Comparison of ENCODE assay signal across 8 mouse cellular contexts in genomic region chr10:81379183-81379553, GRCm38 (mm10). TPM values are rescaled to one million over a fixed set of nuclear protein-coding genes. Genes with fewer than 3 reads are reported as not detected.
A peak's percentile ranks its signal among the peaks of the same experiment; 100 is the strongest.
DNase-seq lines count a peak whose midpoint lies in the region; ATAC-seq and TF ChIP-seq lines count a peak whose summit lies in the region.

No protein-coding gene starts in this region.

- ATAC-seq in kidney, postnatal 0 days (replicated peaks; ENCODE audit: low FRiP score, low read depth), result no peak
- ATAC-seq in embryonic facial prominence, embryonic 12.5 days (ENCODE audit: insufficient number of reproducible peaks, insufficient read depth, low FRiP score, low TSS enrichment), result no peak
- ATAC-seq in intestine, embryonic 14.5 days (replicated peaks; ENCODE audit: low FRiP score, low TSS enrichment, low read depth), result no peak
- no peak for ATAC-seq in monocyte, adult 5-6 weeks (replicated peaks; ENCODE audit: insufficient number of reproducible peaks, low FRiP score, low TSS enrichment, poor library complexity, severe bottlenecking)

- DNase-seq in kidney, postnatal 0 days (ENCODE audit: low spot score), result no peak
- DNase-seq in kidney, postnatal 14 days, result no peak
- no peak for DNase-seq in intestine, embryonic 14.5 days (ENCODE audit: low spot score)
- DNase-seq in urinary bladder, adult 2 months (ENCODE audit: low spot score), result no peak
- DNase-seq in layer of hippocampus, adult 9-11 months, result no peak

- H3K4me3 ChIP-seq in kidney, postnatal 0 days (replicated peaks; ENCODE audit: low read depth, low read length), result peak overlapping the region; percentile 77
- H3K4me3 ChIP-seq in embryonic facial prominence, embryonic 12.5 days, result peak overlapping the region; percentile 85
- H3K4me3 ChIP-seq in intestine, embryonic 14.5 days (ENCODE audit: low read depth, low read length), result peak overlapping the region; percentile 71
- H3K4me3 ChIP-seq in myocyte, result peak overlapping the region; percentile 88

- no peak overlapping the region for H3ac ChIP-seq in myocyte (ENCODE audit: control insufficient read depth, insufficient read length)

- peak overlapping the region; percentile 40; the same call in 1 of the 2 replicates for H3K9ac ChIP-seq in kidney, postnatal 0 days (ENCODE audit: low read depth, low read length)
- peak overlapping the region; percentile 28 for H3K9ac ChIP-seq in embryonic facial prominence, embryonic 12.5 days
- H3K9ac ChIP-seq in intestine, embryonic 14.5 days (ENCODE audit: low read length), result peak overlapping the region; percentile 53

- peaks cover 39% of the 10 kb centered on the region for H3K79me2 ChIP-seq in myocyte (ENCODE audit: control insufficient read depth, insufficient read depth)

- peaks cover 12% of the 10 kb centered on the region for H3K4me1 ChIP-seq in kidney, postnatal 0 days (replicated peaks; ENCODE audit: insufficient read depth, low read length)
- peaks cover 22% of the 10 kb centered on the region for H3K4me1 ChIP-seq in embryonic facial prominence, embryonic 12.5 days
- peaks cover 15% of the 10 kb centered on the region for H3K4me1 ChIP-seq in intestine, embryonic 14.5 days (replicated peaks; ENCODE audit: control insufficient read depth, insufficient read depth, low read length)

- H3K27ac ChIP-seq in kidney, postnatal 0 days, result 0 out of 2 replicates have a peak overlapping the region, but pooled peaks have one; percentile 54
- peak overlapping the region; percentile 78 for H3K27ac ChIP-seq in embryonic facial prominence, embryonic 12.5 days
- H3K27ac ChIP-seq in intestine, embryonic 14.5 days (ENCODE audit: low read depth), result peak overlapping the region; percentile 81

- H3K27me3 ChIP-seq in kidney, postnatal 0 days (ENCODE audit: insufficient read depth, low read length), result no peaks in the 10 kb centered on the region
- no peaks in the 10 kb centered on the region for H3K27me3 ChIP-seq in embryonic facial prominence, embryonic 12.5 days
- H3K27me3 ChIP-seq in intestine, embryonic 14.5 days (replicated peaks; ENCODE audit: control insufficient read depth, insufficient read depth, low read length), result no peaks in the 10 kb centered on the region
- no peaks in the 10 kb centered on the region for H3K27me3 ChIP-seq in myocyte (ENCODE audit: control insufficient read depth, insufficient read depth, insufficient read length)

- peaks cover 4% of the 10 kb centered on the region; the same call in 1 of the 2 replicates for H3K36me3 ChIP-seq in kidney, postnatal 0 days (ENCODE audit: insufficient read depth, low read length)
- peaks cover 14% of the 10 kb centered on the region for H3K36me3 ChIP-seq in embryonic facial prominence, embryonic 12.5 days
- peaks cover 14% of the 10 kb centered on the region for H3K36me3 ChIP-seq in intestine, embryonic 14.5 days (ENCODE audit: control insufficient read depth, insufficient read depth, low read length)
- H3K36me3 ChIP-seq in myocyte (ENCODE audit: control insufficient read depth, insufficient read depth), result no peaks in the 10 kb centered on the region

- no peaks in the 10 kb centered on the region for H3K9me3 ChIP-seq in kidney, postnatal 0 days (replicated peaks; ENCODE audit: low read length)
- no peaks in the 10 kb centered on the region for H3K9me3 ChIP-seq in embryonic facial prominence, embryonic 12.5 days
- no peaks in the 10 kb centered on the region for H3K9me3 ChIP-seq in intestine, embryonic 14.5 days (ENCODE audit: control insufficient read depth, low read length)

- TF ChIP-seq POLR2A in myocyte (IDR thresholded peaks at IDR 0.05; ENCODE audit: insufficient read length, low read depth), result no peak

- no peak for TF ChIP-seq CTCF in kidney, postnatal 0 days (IDR thresholded peaks at IDR 0.05; ENCODE audit: low read depth)

- WGBS in kidney, postnatal 0 days, result 55% methylated on average over 3 of the region's 3 CpGs
- 55% methylated on average over 3 of the region's 3 CpGs for WGBS in embryonic facial prominence, embryonic 12.5 days
- WGBS in intestine, embryonic 14.5 days, result 56% methylated on average over 3 of the region's 3 CpGs

- H3K4me2 ChIP-seq in kidney, postnatal 0 days (ENCODE audit: low read length), result peak overlapping the region; percentile 64
- H3K4me2 ChIP-seq in embryonic facial prominence, embryonic 12.5 days (replicated peaks), result peak overlapping the region; percentile 79
- peak overlapping the region; percentile 58 for H3K4me2 ChIP-seq in intestine, embryonic 14.5 days (ENCODE audit: low read length)
- peak overlapping the region; percentile 62 for H3K4me2 ChIP-seq in myocyte (ENCODE audit: low read depth)

TF ChIP-seq in myocyte, 11 proteins besides CTCF, POLR2A, EP300 and RAD21:
- no peak for TF ChIP-seq POLR2AphosphoS2 (IDR thresholded peaks at IDR 0.05; ENCODE audit: insufficient read length, low read depth)
- TF ChIP-seq MYOG (IDR thresholded peaks at IDR 0.05; ENCODE audit: control insufficient read depth in 1 of 3, insufficient read depth in 1 of 3, insufficient read length in 2 of 3, low read depth in 2 of 3), result no peak

RNA-seq across cellular contexts. Expression of gene Fzr1, which starts 0.9 kb away (rescaled TPM):
- 67.5 and 70.6 TPM in 2 replicates for polyA plus RNA-seq in kidney, postnatal 0 days (2015; fragmentation: Nextera tagmentation; extraction: Ambion mirVana)
- 140 and 143 TPM in 2 replicates for polyA plus RNA-seq in embryonic facial prominence, embryonic 12.5 days (2016; fragmentation: Nextera tagmentation; extraction: Ambion mirVana)
- polyA plus RNA-seq in intestine, embryonic 14.5 days (2014; fragmentation: Nextera tagmentation; extraction: Ambion mirVana), result 93.3 and 93.9 TPM in 2 replicates
- polyA plus RNA-seq in myocyte (2012; fragmentation: generic; extraction: Trizol), result 42.0 TPM
- 34.1 and 34.4 TPM in 2 replicates for polyA plus RNA-seq in urinary bladder, adult 2 months (2012; rRNA removed)
- 8.2 to 12.9 TPM (median 11.7 TPM) in 3 replicates for total RNA-seq in monocyte, adult 5-6 weeks (2017)

RNA-seq across cellular contexts. Expression of gene Dohh, which starts 5.1 kb away (rescaled TPM):
- polyA plus RNA-seq in kidney, postnatal 0 days (2015; fragmentation: Nextera tagmentation; extraction: Ambion mirVana), result 74.3 and 80.6 TPM in 2 replicates
- 73.6 and 77.0 TPM in 2 replicates for polyA plus RNA-seq in embryonic facial prominence, embryonic 12.5 days (2016; fragmentation: Nextera tagmentation; extraction: Ambion mirVana)
- polyA plus RNA-seq in intestine, embryonic 14.5 days (2014; fragmentation: Nextera tagmentation; extraction: Ambion mirVana), result 70.7 and 70.8 TPM in 2 replicates
- polyA plus RNA-seq in myocyte (2012; fragmentation: generic; extraction: Trizol), result 103 TPM
- polyA plus RNA-seq in urinary bladder, adult 2 months (2012; rRNA removed), result 42.9 and 47.4 TPM in 2 replicates
- total RNA-seq in monocyte, adult 5-6 weeks (2017), result 18.6 to 22.3 TPM (median 20.9 TPM) in 3 replicates

RNA-seq across cellular contexts. Expression of gene Gm48551, which starts 5.1 kb away (rescaled TPM):
- 1.9 and 2.1 TPM in 2 replicates for polyA plus RNA-seq in kidney, postnatal 0 days (2015; fragmentation: Nextera tagmentation; extraction: Ambion mirVana)
- 2.9 and 4.1 TPM in 2 replicates for polyA plus RNA-seq in embryonic facial prominence, embryonic 12.5 days (2016; fragmentation: Nextera tagmentation; extraction: Ambion mirVana)
- 2.4 and 4.2 TPM in 2 replicates for polyA plus RNA-seq in intestine, embryonic 14.5 days (2014; fragmentation: Nextera tagmentation; extraction: Ambion mirVana)
- polyA plus RNA-seq in myocyte (2012; fragmentation: generic; extraction: Trizol), result 1.7 TPM
- 3.6 and 3.8 TPM in 2 replicates for polyA plus RNA-seq in urinary bladder, adult 2 months (2012; rRNA removed)
- 2.3 to 3.7 TPM in 2 of 3 replicates, not detected in the other for total RNA-seq in monocyte, adult 5-6 weeks (2017)

RNA-seq across cellular contexts. Expression of gene Gm48552, which starts 9.6 kb away (rescaled TPM):
- polyA plus RNA-seq in kidney, postnatal 0 days (2015; fragmentation: Nextera tagmentation; extraction: Ambion mirVana), result 0.82 and 1.9 TPM in 2 replicates
- 2.0 and 3.8 TPM in 2 replicates for polyA plus RNA-seq in embryonic facial prominence, embryonic 12.5 days (2016; fragmentation: Nextera tagmentation; extraction: Ambion mirVana)
- polyA plus RNA-seq in intestine, embryonic 14.5 days (2014; fragmentation: Nextera tagmentation; extraction: Ambion mirVana), result 0.37 and 0.44 TPM in 2 replicates
- 0.73 TPM for polyA plus RNA-seq in myocyte (2012; fragmentation: generic; extraction: Trizol)
- 2.7 and 3.6 TPM in 2 replicates for polyA plus RNA-seq in urinary bladder, adult 2 months (2012; rRNA removed)
- total RNA-seq in monocyte, adult 5-6 weeks (2017), result not detected in 3 replicates

RNA-seq across cellular contexts. Expression of gene 4930404N11Rik, which starts 13.6 kb away (rescaled TPM):
- polyA plus RNA-seq in kidney, postnatal 0 days (2015; fragmentation: Nextera tagmentation; extraction: Ambion mirVana), result 0.45 and 0.59 TPM in 2 replicates
- 0.73 and 0.82 TPM in 2 replicates for polyA plus RNA-seq in embryonic facial prominence, embryonic 12.5 days (2016; fragmentation: Nextera tagmentation; extraction: Ambion mirVana)
- 0.58 and 0.59 TPM in 2 replicates for polyA plus RNA-seq in intestine, embryonic 14.5 days (2014; fragmentation: Nextera tagmentation; extraction: Ambion mirVana)
- polyA plus RNA-seq in myocyte (2012; fragmentation: generic; extraction: Trizol), result 0.92 TPM
- 1.9 and 2.1 TPM in 2 replicates for polyA plus RNA-seq in urinary bladder, adult 2 months (2012; rRNA removed)
- total RNA-seq in monocyte, adult 5-6 weeks (2017), result 1.4 to 2.4 TPM in 2 of 3 replicates, not detected in the other
